In the genomic region with DNA sequence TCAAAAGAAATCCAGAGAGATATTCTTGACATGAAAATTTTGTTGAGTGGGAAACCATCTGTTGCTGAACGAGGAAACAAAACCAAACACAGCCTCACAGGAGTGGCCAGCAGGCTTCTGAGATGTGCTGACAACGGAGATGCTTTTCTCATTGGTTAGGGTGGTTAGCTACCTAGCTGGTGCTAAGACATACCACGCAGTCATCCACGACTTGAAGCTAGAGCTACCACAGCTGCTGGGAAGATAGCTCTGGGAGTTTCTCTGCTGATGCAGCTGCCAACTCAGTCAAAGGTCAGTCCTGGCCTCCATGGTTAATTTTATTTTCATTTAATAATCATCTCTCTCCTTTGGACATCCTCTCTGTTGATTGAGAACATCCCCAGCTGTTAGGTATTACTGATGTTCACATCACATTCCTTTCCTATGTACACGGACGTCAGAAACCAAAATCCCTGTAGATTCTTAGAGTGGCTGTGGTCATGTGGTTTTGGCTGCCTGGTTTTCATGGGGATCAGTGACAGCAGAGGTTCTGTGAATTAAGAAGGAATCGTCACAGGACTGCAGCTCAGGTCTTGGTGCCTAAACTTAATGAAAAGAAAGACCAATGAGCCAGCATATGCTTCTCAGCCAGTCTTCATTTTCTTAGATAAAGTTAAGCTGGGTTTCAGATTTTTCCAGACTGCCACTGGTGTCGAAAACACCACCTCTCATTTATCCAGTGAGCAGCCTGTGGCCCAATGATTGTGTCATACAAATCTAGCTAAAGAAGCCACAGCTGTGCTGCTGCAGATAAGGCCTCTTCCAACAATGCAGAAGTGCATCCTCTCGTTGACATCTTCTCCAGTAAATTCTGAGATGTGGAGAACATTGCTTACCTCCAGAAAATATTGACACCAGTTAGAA, we compare ENCODE assay signal across 13 mouse cellular contexts. TPM values are rescaled to one million over a fixed set of nuclear protein-coding genes. Genes with fewer than 3 reads are reported as not detected.
A peak's percentile ranks its signal among the peaks of the same experiment; 100 is the strongest.
DNase-seq lines count a peak whose midpoint lies in the region; ATAC-seq lines count a peak whose summit lies in the region.
"Had no signal": no experiment of that assay in that cellular context is flagged by ENCODE, and none has a peak within 500 bp of the region (broad histone marks: within the 10 kb centered on the region; RNA-seq: fewer than 3 reads in every experiment).

No protein-coding gene starts in this region.

- H3K4me3 ChIP-seq in liver, embryonic 11.5 days (ENCODE audit: low read depth, low read length), result no peak overlapping the region
- H3K4me3 ChIP-seq: hindbrain, embryonic 13.5 days; neural tube, embryonic 15.5 days had no signal

- ATAC-seq in common myeloid progenitor, adult 5-6 weeks (replicated peaks; ENCODE audit: low read depth, poor library complexity, severe bottlenecking), result peak; percentile 52; the same call in 1 of the 2 replicates
- no peak for ATAC-seq in liver, embryonic 11.5 days (replicated peaks; ENCODE audit: low FRiP score)
- ATAC-seq in CD4-positive, CD25-positive, alpha-beta regulatory T cell, adult 4 months, result no peak

- 75% methylated on average over 9 of the region's 9 CpGs for WGBS in liver, embryonic 11.5 days

- H3K36me3 ChIP-seq in liver, embryonic 11.5 days (ENCODE audit: control insufficient read depth, insufficient read depth, low read length), result no peaks in the 10 kb centered on the region
- H3K36me3 ChIP-seq: hindbrain, embryonic 13.5 days; neural tube, embryonic 15.5 days had no signal

- DNase-seq in gastrocnemius, postnatal 25 days, result peak; percentile 15
- DNase-seq in gastrocnemius, postnatal 14 days, result no peak
- peak; percentile 68 for DNase-seq in 3T3-L1 (ENCODE audit: low read depth, low spot score)
- peak; percentile 38 for DNase-seq in lung, postnatal 25 days (ENCODE audit: low spot score)
- DNase-seq in liver, embryonic 11.5 days (ENCODE audit: low spot score), result no peak
- no peak for DNase-seq in layer of hippocampus, adult 11-12 months (ENCODE audit: low spot score)
- DNase-seq: cerebellum, adult 18-20 months; kidney, adult 2 months had no signal

- no peak overlapping the region for H3K9ac ChIP-seq in liver, embryonic 11.5 days (ENCODE audit: low read depth, low read length)
- H3K9ac ChIP-seq: hindbrain, embryonic 13.5 days; neural tube, embryonic 15.5 days had no signal

- intact Hi-C loops in gastrocnemius, postnatal 14 days (cut with DNase I; ENCODE audit: low total_unique reads), result no loop called here

- H3K4me2 ChIP-seq in liver, embryonic 11.5 days, result no peak overlapping the region
- H3K4me2 ChIP-seq: hindbrain, embryonic 13.5 days; neural tube, embryonic 15.5 days had no signal

- no peak overlapping the region for H3K27ac ChIP-seq in liver, embryonic 11.5 days (ENCODE audit: low read depth, low read length)
- H3K27ac ChIP-seq: hindbrain, embryonic 13.5 days; macrophage; neural tube, embryonic 15.5 days had no signal

- H3K4me1 ChIP-seq in liver, embryonic 11.5 days (replicated peaks; ENCODE audit: control insufficient read depth, insufficient read depth, low read length), result no peaks in the 10 kb centered on the region
- H3K4me1 ChIP-seq: hindbrain, embryonic 13.5 days; neural tube, embryonic 15.5 days had no signal

- no peaks in the 10 kb centered on the region for H3K27me3 ChIP-seq in liver, embryonic 11.5 days (replicated peaks; ENCODE audit: control insufficient read depth, insufficient read depth, low read length)
- H3K27me3 ChIP-seq: hindbrain, embryonic 13.5 days; neural tube, embryonic 15.5 days had no signal

- no peaks in the 10 kb centered on the region for H3K9me3 ChIP-seq in liver, embryonic 11.5 days (ENCODE audit: control insufficient read depth, low read length)
- H3K9me3 ChIP-seq: neural tube, embryonic 15.5 days had no signal

RNA-seq across cellular contexts. Expression of a gene that starts 32.2 kb away (rescaled TPM):
- 1 to 10 TPM; 1.3 to 1.7 TPM for total RNA-seq in gastrocnemius, postnatal 25 days (2021)
- 1 to 10 TPM; 2.4 to 5.5 TPM for total RNA-seq in gastrocnemius, postnatal 14 days (2021)
- 4.2 and 7.0 TPM in 2 replicates for total RNA-seq in common myeloid progenitor, adult 5-6 weeks (2017)
- polyA plus RNA-seq in liver, embryonic 11.5 days (2014; fragmentation: Nextera tagmentation; extraction: Ambion mirVana), result 0.40 and 1.1 TPM in 2 replicates
- polyA plus RNA-seq in CD4-positive, CD25-positive, alpha-beta regulatory T cell, adult 4 months (2017; shearing (Covaris generic)), result under 1 TPM; 0.19 to 0.86 TPM

Comparison
In these comparisons a context has a peak if more than half of its experiments do, and no peak if none do; other contexts are left out.
1. DNase-seq: peak in gastrocnemius, postnatal 25 days (single experiment), 3T3-L1 (single experiment) and lung, postnatal 25 days (single experiment); none in gastrocnemius, postnatal 14 days (single experiment), liver, embryonic 11.5 days (single experiment) and layer of hippocampus, adult 11-12 months (single experiment).